Mouse (Mus musculus) heart, postnatal 0 days (tissue): ENCODE measurements around the gene Rtl6. TPM values are rescaled to one million over a fixed set of nuclear protein-coding genes. Genes with fewer than 3 reads are reported as not detected.

Source experiments
- ATAC-seq: fragments of 200-750 bp; cut with Nextera tagmentation; 2 replicates; pipeline ENCODE4 v1.8.0; 2017; ENCODE audit warnings: low read depth, moderate number of reproducible peaks, moderate library complexity; ENCODE audit not compliant: insufficient read depth
- DNase-seq: peaks from one replicate; pipeline ENCODE4 v3.0.0-alpha.2; 2016; ENCODE audit warnings: low spot score
- H3K27ac ChIP-seq: fragments of 300-500 bp; sonication (generic); 2 replicates; pipeline ENCODE4 v1.5.1; 2014; ENCODE audit warnings: low read depth, mild to moderate bottlenecking
- H3K27me3 ChIP-seq: fragments of 300-500 bp; sonication (generic); 2 replicates; pipeline ENCODE4 v1.6.1; 2014; ENCODE audit warnings: low read length, mixed read lengths; ENCODE audit not compliant: control insufficient read depth, insufficient read depth
- H3K36me3 ChIP-seq: fragments of 300-500 bp; sonication (generic); replicated peaks from 2 replicates; pipeline ENCODE4 v1.6.1; 2014; ENCODE audit warnings: low read length, mixed read lengths; ENCODE audit not compliant: control insufficient read depth, insufficient read depth
- H3K4me1 ChIP-seq: fragments of 300-500 bp; sonication (generic); 2 replicates; pipeline ENCODE4 v1.6.1; 2014; ENCODE audit warnings: antibody characterized with exemption; ENCODE audit not compliant: control insufficient read depth, insufficient read depth
- H3K4me2 ChIP-seq: fragments of 300-500 bp; sonication (generic); 2 replicates; pipeline ENCODE4 v1.6.1; 2014; ENCODE audit warnings: low read depth, mild to moderate bottlenecking, low read length, moderate library complexity
- H3K4me3 ChIP-seq: fragments of 300-500 bp; sonication (generic); 2 replicates; pipeline ENCODE4 v1.5.1; 2014; ENCODE audit warnings: low read depth, low read length
- H3K9ac ChIP-seq: fragments of 300-500 bp; sonication (generic); replicated peaks from 2 replicates; pipeline ENCODE4 v1.6.1; 2014; ENCODE audit warnings: low read depth, low read length, mixed read lengths
- H3K9me3 ChIP-seq: fragments of 300-500 bp; sonication (generic); replicated peaks from 2 replicates; pipeline ENCODE4 v1.6.1; 2016; ENCODE audit warnings: low read length; ENCODE audit not compliant: control insufficient read depth
- CTCF ChIP-seq: IDR thresholded peaks from 2 replicates; pipeline ENCODE4 v1.5.1; 2016; ENCODE audit warnings: antibody characterized with exemption, control low read depth, low read depth
- EP300 ChIP-seq: IDR thresholded peaks from 2 replicates; pipeline ENCODE4 v1.6.1; 2016; ENCODE audit warnings: antibody characterized with exemption, low read depth
- WGBS: fragments of 180-500 bp; shearing (Covaris S2); extraction: QIAGEN DNeasy Blood & Tissue Kit; methylation state at CpG from one replicate; pipeline ENCODE4 v1.1.7; 2014; 5-methylcytosine and 5-hydroxymethylcytosine counted together
- polyA plus RNA-seq: library from polyadenylated mRNA; unstranded; fragments of >200 nt; fragmentation: Nextera tagmentation; extraction: Ambion mirVana; gene quantifications from 2 replicates; pipeline ENCODE4 v1.2.1, GENCODE M21; 2015
- total RNA-seq: library from RNA; depleted of rRNA; stranded (reverse); fragments of >200 nt; gene quantifications from 2 replicates; pipeline ENCODE4 v1.2.3, GENCODE M21; 2014; ENCODE audit warnings: low replicate concordance

Gene Rtl6
- total and polyA plus RNA-seq, 2 experiments from 2014 or later = 5.5 to 6.0 TPM

GRCm38 (mm10) chr15:84551065-84551464, 6.6 kb downstream of the Rtl6 start:
- H3K9ac ChIP-seq = no peak overlapping the region
- TF ChIP-seq CTCF = no peak
- TF ChIP-seq EP300 = no peak
- H3K36me3 ChIP-seq = no peaks in the 10 kb centered on the region
- H3K27ac ChIP-seq = no peak overlapping the region
- no peaks in the 10 kb centered on the region for H3K9me3 ChIP-seq
- no peak for ATAC-seq
- H3K4me2 ChIP-seq = no peak overlapping the region
- no peak overlapping the region for H3K4me3 ChIP-seq
- DNase-seq = no peak
- H3K4me1 ChIP-seq = no peaks in the 10 kb centered on the region
- no peaks in the 10 kb centered on the region for H3K27me3 ChIP-seq
- WGBS = 63% methylated on average over 4 of the region's 4 CpGs

GRCm38 (mm10) chr15:84549291-84549797, 8.3 kb downstream of the Rtl6 start:
- Histone ChIP-seq H3K4me3 (no peak overlapping the region), H3K4me2 (no peak overlapping the region), H3K27me3 (no peaks in the 10 kb centered on the region), H3K27ac (no peak overlapping the region), H3K36me3 (no peaks in the 10 kb centered on the region), H3K4me1 (no peaks in the 10 kb centered on the region), H3K9ac (no peak overlapping the region), H3K9me3 (no peaks in the 10 kb centered on the region)
- no peak for TF ChIP-seq EP300
- no peak for TF ChIP-seq CTCF
- DNase-seq (no peak), ATAC-seq (no peak)
- 63% methylated on average over 6 of the region's 6 CpGs for WGBS

- DNase-seq (no peak), ATAC-seq (no peak)
- WGBS = 91% methylated on average over 3 of the region's 3 CpGs
Measured at GRCm38 (mm10) chr15:84546028-84546427, 11.6 kb downstream of the Rtl6 start.

GRCm38 (mm10) chr15:84541175-84541574, 16.4 kb downstream of the Rtl6 start:
- Histone ChIP-seq H3K27me3 (no peaks in the 10 kb centered on the region), H3K9me3 (0 out of 2 replicates have a peak, but pooled peaks cover 4% of the 10 kb centered on the region), H3K9ac (no peak overlapping the region), H3K27ac (no peak overlapping the region), H3K4me1 (no peaks in the 10 kb centered on the region), H3K4me3 (no peak overlapping the region), H3K36me3 (no peaks in the 10 kb centered on the region), H3K4me2 (no peak overlapping the region)
- TF ChIP-seq CTCF (no peak), EP300 (no peak)
- WGBS = 44% methylated on average over 5 of the region's 5 CpGs
- DNase-seq = no peak
- no peak for ATAC-seq

More at GRCm38 (mm10) chr15:84546028-84546427, 11.6 kb downstream of the Rtl6 start:
- Histone ChIP-seq H3K4me3 (no peak overlapping the region), H3K27ac (no peak overlapping the region), H3K4me2 (no peak overlapping the region), H3K4me1 (no peaks in the 10 kb centered on the region), H3K27me3 (no peaks in the 10 kb centered on the region), H3K9me3 (no peaks in the 10 kb centered on the region), H3K36me3 (no peaks in the 10 kb centered on the region), H3K9ac (no peak overlapping the region)
- no peak for TF ChIP-seq EP300

GRCm38 (mm10) chr15:84538974-84539588, 18.5 kb downstream of the Rtl6 start:
- WGBS = 78% methylated on average over 15 of the region's 15 CpGs
- Histone ChIP-seq H3K9ac (no peak overlapping the region), H3K4me2 (no peak overlapping the region), H3K4me1 (no peaks in the 10 kb centered on the region), H3K4me3 (no peak overlapping the region), H3K27ac (no peak overlapping the region), H3K27me3 (no peaks in the 10 kb centered on the region), H3K9me3 (0 out of 2 replicates have a peak, but pooled peaks cover 8% of the 10 kb centered on the region), H3K36me3 (no peaks in the 10 kb centered on the region)
- ATAC-seq (no peak), DNase-seq (no peak)
- TF ChIP-seq CTCF (no peak), EP300 (no peak)

GRCm38 (mm10) chr15:84537117-84537516, 20.5 kb downstream of the Rtl6 start:
- Histone ChIP-seq H3K4me2 (no peak overlapping the region), H3K27ac (no peak overlapping the region), H3K4me3 (no peak overlapping the region), H3K36me3 (no peaks in the 10 kb centered on the region), H3K9ac (no peak overlapping the region), H3K9me3 (0 out of 2 replicates have a peak, but pooled peaks cover 8% of the 10 kb centered on the region), H3K27me3 (no peaks in the 10 kb centered on the region), H3K4me1 (no peaks in the 10 kb centered on the region)
- WGBS = 82% methylated on average over 10 of the region's 10 CpGs
- DNase-seq (no peak), ATAC-seq (no peak)
- TF ChIP-seq CTCF (no peak), EP300 (no peak)
